31 mouse cellular contexts compared by ENCODE assay signal in the genomic region with DNA sequence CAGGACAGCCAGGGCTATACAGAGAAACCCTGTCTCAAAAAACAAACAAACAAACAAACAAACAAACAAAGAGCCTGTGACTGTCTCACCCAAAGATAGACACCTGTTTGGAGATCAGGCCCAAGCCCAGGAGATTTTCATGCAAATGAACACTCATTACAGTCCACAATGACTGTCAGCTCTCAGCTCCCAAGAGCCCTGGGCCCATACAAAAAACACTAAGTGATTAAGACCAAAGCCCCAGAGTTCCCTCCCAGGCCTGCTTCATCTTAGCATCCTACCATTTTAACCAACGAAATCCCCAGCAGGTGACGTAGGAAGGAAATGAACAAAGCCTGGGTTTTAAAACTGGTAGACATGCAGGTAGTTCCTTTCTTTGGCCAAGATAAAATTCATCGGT. TPM values are rescaled to one million over a fixed set of nuclear protein-coding genes. Genes with fewer than 3 reads are reported as not detected.
DNase-seq lines count a peak whose midpoint lies in the region; ATAC-seq and TF ChIP-seq lines count a peak whose summit lies in the region.
"Had no signal": no experiment of that assay in that cellular context is flagged by ENCODE, and none has a peak within 500 bp of the region (broad histone marks: within the 10 kb centered on the region; RNA-seq: fewer than 3 reads in every experiment).

No protein-coding gene starts in this region.

- no peak overlapping the region for H3K4me2 ChIP-seq in intestine, embryonic 15.5 days (replicated peaks)
- H3K4me2 ChIP-seq in intestine, embryonic 16.5 days (ENCODE audit: low read depth, low read length), result no peak overlapping the region
- no peak overlapping the region for H3K4me2 ChIP-seq in midbrain, embryonic 11.5 days
- no peak overlapping the region for H3K4me2 ChIP-seq in midbrain, embryonic 14.5 days (ENCODE audit: low read length)
- H3K4me2 ChIP-seq in intestine, postnatal 0 days (replicated peaks; ENCODE audit: low read depth), result no peak overlapping the region
- H3K4me2 ChIP-seq: forebrain, embryonic 13.5 days; heart, embryonic 11.5 days; hindbrain, embryonic 13.5 days had no signal

- H3K9ac ChIP-seq in intestine, embryonic 15.5 days, result no peak overlapping the region
- H3K9ac ChIP-seq in intestine, embryonic 16.5 days (ENCODE audit: low read depth, low read length), result no peak overlapping the region
- no peak overlapping the region for H3K9ac ChIP-seq in midbrain, embryonic 11.5 days (ENCODE audit: low read length)
- H3K9ac ChIP-seq in midbrain, embryonic 14.5 days (replicated peaks; ENCODE audit: low read length), result no peak overlapping the region
- no peak overlapping the region for H3K9ac ChIP-seq in ES-E14 (ENCODE audit: insufficient read depth, low read depth, low read length, poor library complexity, severe bottlenecking)
- no peak overlapping the region for H3K9ac ChIP-seq in intestine, postnatal 0 days (ENCODE audit: low read depth, low read length)
- H3K9ac ChIP-seq: forebrain, embryonic 13.5 days; hindbrain, embryonic 13.5 days had no signal

- H3K4me3 ChIP-seq in intestine, embryonic 15.5 days (replicated peaks), result no peak overlapping the region
- H3K4me3 ChIP-seq in intestine, embryonic 16.5 days (ENCODE audit: low read length), result no peak overlapping the region
- no peak overlapping the region for H3K4me3 ChIP-seq in midbrain, embryonic 11.5 days (ENCODE audit: low read depth, low read length)
- H3K4me3 ChIP-seq in midbrain, embryonic 14.5 days (replicated peaks; ENCODE audit: low read depth, low read length), result no peak overlapping the region
- no peak overlapping the region for H3K4me3 ChIP-seq in ES-E14 (ENCODE audit: insufficient read depth in 1 of 2, low read depth in 1 of 2, low read length in 2 of 2, poor library complexity in 1 of 2, severe bottlenecking in 1 of 2)
- no peak overlapping the region for H3K4me3 ChIP-seq in intestine, postnatal 0 days (ENCODE audit: low read depth, low read length)
- H3K4me3 ChIP-seq: forebrain, embryonic 10.5 days; forebrain, embryonic 13.5 days; hindbrain, embryonic 10.5 days; hindbrain, embryonic 13.5 days had no signal

- ATAC-seq in intestine, embryonic 15.5 days, result no peak
- ATAC-seq in intestine, embryonic 16.5 days, result no peak
- ATAC-seq in midbrain, embryonic 11.5 days (ENCODE audit: low FRiP score), result no peak
- no peak for ATAC-seq in midbrain, embryonic 14.5 days (ENCODE audit: low FRiP score, low TSS enrichment)
- no peak for ATAC-seq in intestine, postnatal 0 days
- ATAC-seq: forebrain, embryonic 13.5 days; forebrain, embryonic 16.5 days; hindbrain, embryonic 16.5 days had no signal

- WGBS in intestine, embryonic 15.5 days, result 86% methylated on average over 3 of the region's 3 CpGs
- WGBS in intestine, embryonic 16.5 days, result 85% methylated on average over 3 of the region's 3 CpGs
- WGBS in midbrain, embryonic 11.5 days, result 80% methylated on average over 3 of the region's 3 CpGs
- 69% methylated on average over 3 of the region's 3 CpGs for WGBS in midbrain, embryonic 14.5 days
- 79% methylated on average over 3 of the region's 3 CpGs for WGBS in intestine, postnatal 0 days

- no peak for TF ChIP-seq CTCF in intestine, postnatal 0 days (IDR thresholded peaks at IDR 0.05; ENCODE audit: low read depth)

- no peaks in the 10 kb centered on the region for H3K9me3 ChIP-seq in intestine, embryonic 15.5 days
- no peaks in the 10 kb centered on the region for H3K9me3 ChIP-seq in intestine, embryonic 16.5 days (ENCODE audit: control insufficient read depth, low read length)
- H3K9me3 ChIP-seq in midbrain, embryonic 11.5 days (ENCODE audit: control insufficient read depth, low read length), result no peaks in the 10 kb centered on the region
- H3K9me3 ChIP-seq in midbrain, embryonic 14.5 days (ENCODE audit: control insufficient read depth, low read length), result no peaks in the 10 kb centered on the region
- H3K9me3 ChIP-seq in ES-E14 (ENCODE audit: control insufficient read depth, insufficient read depth, low read depth, low read length), result no peaks in the 10 kb centered on the region
- H3K9me3 ChIP-seq in intestine, postnatal 0 days (ENCODE audit: control insufficient read depth), result no peaks in the 10 kb centered on the region
- H3K9me3 ChIP-seq: forebrain, embryonic 10.5 days; forebrain, embryonic 13.5 days; hindbrain, embryonic 10.5 days; hindbrain, embryonic 13.5 days had no signal

- peak; percentile 47 for DNase-seq in midbrain, embryonic 11.5 days (ENCODE audit: low spot score, missing footprints)
- DNase-seq in midbrain, embryonic 14.5 days, result no peak
- peak; percentile 71 for DNase-seq in ES-E14 (ENCODE audit: low read depth, low spot score)
- no peak for DNase-seq in c-Kit-positive CD71-positive TER-119-positive erythroid progenitor cells, embryonic 14.5 days (ENCODE audit: low spot score)
- no peak for DNase-seq in heart, postnatal 25 days (ENCODE audit: low spot score)
- DNase-seq: adrenal gland, adult 2 months; adrenal gland, postnatal 25 days; cerebellum, adult 18-20 months; cerebellum, adult 9-10 months; cerebellum, postnatal 14 days; gastrocnemius, postnatal 10 days; gastrocnemius, postnatal 36 days; heart, postnatal 36 days had no signal

- intact Hi-C loops in heart, postnatal 25 days (cut with DNase I), result no loop called here

- no peaks in the 10 kb centered on the region for H3K36me3 ChIP-seq in intestine, embryonic 15.5 days
- no peaks in the 10 kb centered on the region for H3K36me3 ChIP-seq in intestine, embryonic 16.5 days (ENCODE audit: control insufficient read depth, insufficient read depth, low read length)
- no peaks in the 10 kb centered on the region for H3K36me3 ChIP-seq in midbrain, embryonic 11.5 days (ENCODE audit: control insufficient read depth, insufficient read depth, low read length)
- H3K36me3 ChIP-seq in midbrain, embryonic 14.5 days (ENCODE audit: control insufficient read depth, insufficient read depth, low read length), result no peaks in the 10 kb centered on the region
- H3K36me3 ChIP-seq in ES-E14 (ENCODE audit: control insufficient read depth, insufficient read depth, low read length, poor library complexity, severe bottlenecking), result no peaks in the 10 kb centered on the region
- peaks cover 3% of the 10 kb centered on the region; the same call in 1 of the 2 replicates for H3K36me3 ChIP-seq in intestine, postnatal 0 days (ENCODE audit: control insufficient read depth, insufficient read depth)
- H3K36me3 ChIP-seq: hindbrain, embryonic 10.5 days; hindbrain, embryonic 13.5 days had no signal

- in situ Hi-C loops in ES-E14 (cut with MboI; ENCODE audit: low sequenced_read_pairs in 2 of 2, unreplicated experiment in 2 of 2), result no loop called here

- no peaks in the 10 kb centered on the region for H3K27me3 ChIP-seq in intestine, embryonic 15.5 days (replicated peaks)
- H3K27me3 ChIP-seq in intestine, embryonic 16.5 days (replicated peaks; ENCODE audit: control insufficient read depth, insufficient read depth, low read length), result no peaks in the 10 kb centered on the region
- H3K27me3 ChIP-seq in midbrain, embryonic 11.5 days (ENCODE audit: control insufficient read depth, insufficient read depth, low read length), result no peaks in the 10 kb centered on the region
- H3K27me3 ChIP-seq in midbrain, embryonic 14.5 days (ENCODE audit: control insufficient read depth, insufficient read depth, low read length), result no peaks in the 10 kb centered on the region
- no peaks in the 10 kb centered on the region for H3K27me3 ChIP-seq in intestine, postnatal 0 days (replicated peaks; ENCODE audit: control insufficient read depth, insufficient read depth, low read length)
- H3K27me3 ChIP-seq: forebrain, embryonic 13.5 days had no signal

- peak overlapping the region; percentile 18; the same call in 1 of the 2 replicates for H3K27ac ChIP-seq in intestine, embryonic 15.5 days
- no peak overlapping the region for H3K27ac ChIP-seq in intestine, embryonic 16.5 days (ENCODE audit: low read length)
- H3K27ac ChIP-seq in midbrain, embryonic 11.5 days (ENCODE audit: low read depth, low read length), result no peak overlapping the region
- no peak overlapping the region for H3K27ac ChIP-seq in midbrain, embryonic 14.5 days (replicated peaks; ENCODE audit: low read depth, low read length)
- H3K27ac ChIP-seq in ES-E14 (ENCODE audit: insufficient read depth, low read depth, low read length, poor library complexity, severe bottlenecking), result 0 out of 2 replicates have a peak overlapping the region, but pooled peaks have one; percentile 42
- H3K27ac ChIP-seq in intestine, postnatal 0 days (ENCODE audit: low read depth, low read length), result peak overlapping the region; percentile 79; the same call in 1 of the 2 replicates
- H3K27ac ChIP-seq: forebrain, embryonic 13.5 days; hindbrain, embryonic 10.5 days; hindbrain, embryonic 13.5 days had no signal

- peaks cover 16% of the 10 kb centered on the region for H3K4me1 ChIP-seq in intestine, embryonic 15.5 days (replicated peaks)
- H3K4me1 ChIP-seq in intestine, embryonic 16.5 days (ENCODE audit: control insufficient read depth, insufficient read depth, low read length), result peaks cover 9% of the 10 kb centered on the region; the same call in 1 of the 2 replicates
- H3K4me1 ChIP-seq in midbrain, embryonic 11.5 days (ENCODE audit: control insufficient read depth, insufficient read depth, low read length), result peaks cover 14% of the 10 kb centered on the region
- 0 out of 2 replicates have a peak, but pooled peaks cover 2% of the 10 kb centered on the region for H3K4me1 ChIP-seq in midbrain, embryonic 14.5 days (ENCODE audit: control insufficient read depth, insufficient read depth, low read length)
- peaks cover 10 to 28% of the 10 kb centered on the region in 2 experiments; a peak in 3 of 4 replicates for H3K4me1 ChIP-seq in ES-E14 (ENCODE audit: control insufficient read depth in 2 of 2, insufficient read depth in 2 of 2, low read length in 2 of 2, poor library complexity in 1 of 2)
- H3K4me1 ChIP-seq in intestine, postnatal 0 days (replicated peaks; ENCODE audit: control insufficient read depth, insufficient read depth, low read length), result peaks cover 4% of the 10 kb centered on the region

RNA-seq across cellular contexts. Expression of a gene that starts 24.9 kb away (rescaled TPM):
- not detected in 2 replicates for polyA plus RNA-seq in intestine, embryonic 15.5 days (2015; fragmentation: Nextera tagmentation; extraction: Ambion mirVana)
- polyA plus RNA-seq in intestine, embryonic 16.5 days (2015; fragmentation: Nextera tagmentation; extraction: Ambion mirVana), result not detected in 2 replicates
- not detected in 2 replicates for polyA plus RNA-seq in midbrain, embryonic 11.5 days (2014; fragmentation: Nextera tagmentation; extraction: Ambion mirVana)
- not detected in 2 replicates for polyA plus RNA-seq in midbrain, embryonic 14.5 days (2014; fragmentation: Nextera tagmentation; extraction: Ambion mirVana)
- not detected in 2 replicates for total RNA-seq in ES-E14 (2012; rRNA removed)
- not detected in 2 replicates for polyA plus RNA-seq in intestine, postnatal 0 days (2015; fragmentation: Nextera tagmentation; extraction: Ambion mirVana)
- not detected for total RNA-seq in heart, postnatal 25 days (2021)
- total RNA-seq: adrenal gland, adult 2 months; adrenal gland, postnatal 25 days; gastrocnemius, adult 18-20 months; gastrocnemius, postnatal 10 days; gastrocnemius, postnatal 36 days; granulocyte monocyte progenitor cell, adult 5-6 weeks; heart, adult 8-10 months; heart, postnatal 36 days had no signal
- polyA plus RNA-seq: adrenal gland, adult 2 months; brain, embryonic 14.5 days; embryonic facial prominence, embryonic 11.5 days; embryonic facial prominence, embryonic 14.5 days; forebrain, embryonic 10.5 days; forebrain, embryonic 16.5 days; heart, embryonic 14.5 days; heart, postnatal 0 days; hindbrain, embryonic 10.5 days; hindbrain, embryonic 13.5 days; hindbrain, embryonic 16.5 days had no signal

RNA-seq across cellular contexts. Expression of a gene that starts 59.4 kb away (rescaled TPM):
- polyA plus RNA-seq in intestine, embryonic 15.5 days (2015; fragmentation: Nextera tagmentation; extraction: Ambion mirVana), result 50.3 and 57.1 TPM in 2 replicates
- 69.5 and 74.1 TPM in 2 replicates for polyA plus RNA-seq in intestine, embryonic 16.5 days (2015; fragmentation: Nextera tagmentation; extraction: Ambion mirVana)
- 0.45 and 0.81 TPM in 2 replicates for polyA plus RNA-seq in midbrain, embryonic 11.5 days (2014; fragmentation: Nextera tagmentation; extraction: Ambion mirVana)
- polyA plus RNA-seq in midbrain, embryonic 14.5 days (2014; fragmentation: Nextera tagmentation; extraction: Ambion mirVana), result 0.74 and 0.93 TPM in 2 replicates
- total RNA-seq in ES-E14 (2012; rRNA removed), result 4.2 and 6.8 TPM in 2 replicates
- 65.9 and 69.4 TPM in 2 replicates for polyA plus RNA-seq in intestine, postnatal 0 days (2015; fragmentation: Nextera tagmentation; extraction: Ambion mirVana)
- total RNA-seq in heart, postnatal 25 days (2021), result under 1 TPM; 0.36 to 0.62 TPM
- total RNA-seq: granulocyte monocyte progenitor cell, adult 5-6 weeks had no signal

Comparison
In these comparisons a context has a peak if more than half of its experiments do, and no peak if none do; other contexts are left out.
1. H3K27ac ChIP-seq: peak in intestine, embryonic 15.5 days (single experiment), ES-E14 (single experiment) and intestine, postnatal 0 days (single experiment); none in intestine, embryonic 16.5 days (single experiment), midbrain, embryonic 11.5 days (single experiment) and midbrain, embryonic 14.5 days (single experiment).
2. DNase-seq: peak in midbrain, embryonic 11.5 days (single experiment) and ES-E14 (single experiment); none in midbrain, embryonic 14.5 days (single experiment), c-Kit-positive CD71-positive TER-119-positive erythroid progenitor cells, embryonic 14.5 days (single experiment) and heart, postnatal 25 days (single experiment).
3. RNA of a gene that starts 59.4 kb away (polyA plus RNA-seq): 69.5 to 74.1 TPM in intestine, embryonic 16.5 days, 65.9 to 69.4 TPM in intestine, postnatal 0 days and 50.3 to 57.1 TPM in intestine, embryonic 15.5 days; 0.74 to 0.93 TPM in midbrain, embryonic 14.5 days and 0.45 to 0.81 TPM in midbrain, embryonic 11.5 days; every median in the first group is over 10 times any median in the second.